Mouse (Mus musculus): ENCODE measurements at regions not wholly inside any gene's neighbourhood (a gene's known extent, or its start where the extent isn't known, plus 50 kb on each side); places are given as distances from the start of the nearest gene placed in this dataset.

- no peak for TF ChIP-seq CTCF (IDR thresholded peaks at IDR 0.05)
- TF ChIP-seq EP300 (IDR thresholded peaks at IDR 0.05; ENCODE audit: insufficient read depth, low read depth, low read length), result no peak
Measured at GRCm38 (mm10) chr12:30698256-30698655, 114.0 kb downstream of the Tmem18 start.

Data from heart, adult 2 months (tissue).